Mouse (Mus musculus): Measurements from ENCODE around the gene Slc39a1.

Gene Slc39a1

DNA sequence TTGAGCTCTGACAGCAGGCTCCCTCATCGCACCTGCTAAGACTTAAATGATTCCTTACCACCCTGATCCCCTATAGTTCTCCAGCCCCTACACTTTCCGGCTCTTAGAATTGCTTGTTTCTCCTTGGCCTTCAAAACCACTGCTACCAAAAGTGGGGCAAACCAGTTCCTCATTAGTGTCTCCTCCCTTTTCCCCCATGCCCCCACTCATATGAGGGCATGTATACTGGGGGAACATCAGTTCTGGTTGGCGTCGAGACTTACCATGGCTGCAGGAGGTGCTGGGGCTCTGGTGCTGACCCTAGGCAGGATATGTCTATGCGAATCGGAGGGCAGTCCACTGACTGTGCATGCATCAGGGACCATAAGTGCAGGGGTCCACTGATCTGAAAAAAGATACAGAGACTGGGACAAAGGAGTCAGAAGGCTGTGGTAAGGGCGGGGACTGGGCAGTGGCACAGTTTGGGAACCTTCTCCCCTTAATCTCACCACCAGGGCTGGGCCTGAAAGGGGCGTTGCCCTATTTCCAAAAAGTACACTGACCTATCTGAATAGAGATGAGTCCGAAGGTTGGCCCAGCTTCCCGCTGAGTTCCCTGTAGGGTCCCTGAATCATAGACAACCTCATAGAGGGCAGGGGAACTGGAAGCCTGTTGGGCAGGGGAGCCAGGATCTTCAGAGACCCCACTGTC lies 6.2 kb upstream of the Slc39a1 start:
- peak; percentile 89 for DNase-seq

DNA sequence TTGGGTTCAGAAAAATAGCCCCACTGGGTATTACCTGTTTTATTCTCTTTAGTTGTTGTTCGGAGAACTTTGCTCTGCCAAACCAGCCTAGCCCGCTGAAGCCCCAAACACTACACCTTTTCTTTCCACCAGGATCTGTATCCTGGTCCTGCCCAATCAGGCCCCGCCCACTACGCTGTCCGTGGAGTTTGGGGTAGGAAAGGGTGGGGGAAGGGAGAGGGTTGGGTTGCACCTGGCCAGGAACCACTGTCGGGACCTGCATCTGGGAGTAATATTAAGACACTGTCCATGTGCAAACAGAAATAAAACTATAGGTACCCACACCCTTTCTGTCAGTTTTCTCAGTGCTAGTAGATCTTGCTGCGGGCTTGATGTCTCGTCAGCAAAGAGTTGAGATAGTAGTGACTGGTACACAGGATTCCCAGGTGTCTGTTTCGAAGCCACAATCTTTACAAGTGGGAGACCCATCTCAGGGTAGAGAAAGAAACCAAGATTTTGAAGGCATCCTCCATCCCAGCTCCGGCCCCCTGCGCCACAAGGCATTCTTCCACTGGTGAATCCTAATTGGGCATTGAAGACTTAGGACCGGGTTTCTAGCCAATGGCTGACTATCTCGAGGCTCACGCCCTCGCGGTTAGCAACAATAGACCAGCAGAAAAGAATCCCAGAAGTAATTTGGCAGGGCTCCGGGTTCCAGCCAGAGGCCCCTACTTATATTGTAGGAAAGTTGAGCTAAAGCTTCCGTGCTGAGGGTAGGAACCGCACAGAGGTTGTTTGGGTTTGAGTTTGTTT lies 4.8 kb upstream of the Slc39a1 start, which contains the start of gene Creb3l4:
Creb3l4 (minus strand) TSS at position 529 of the 792 bp plus-strand sequence.
- peak; percentile 96 for DNase-seq

DNA sequence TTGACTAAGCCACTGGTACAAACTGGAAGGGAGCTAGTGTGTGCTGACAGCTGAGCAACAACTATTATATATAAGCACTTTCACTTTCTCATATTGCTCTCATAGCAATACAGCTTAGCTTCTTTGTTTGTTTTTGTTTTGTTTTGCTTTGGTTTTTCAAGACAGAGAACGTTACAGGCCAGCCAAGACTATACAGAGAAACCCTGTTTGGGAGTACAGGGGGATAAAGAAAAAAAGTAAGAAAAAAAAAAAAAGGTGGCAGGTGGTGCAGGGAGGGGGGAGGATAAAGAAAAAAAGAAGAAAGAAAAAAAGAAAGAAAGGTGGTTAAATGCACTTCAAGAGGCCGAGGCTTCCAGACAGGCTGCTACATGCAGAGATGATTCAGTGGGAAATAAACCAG lies 2.6 kb upstream of the Slc39a1 start:
- DNase-seq: no peak

DNA sequence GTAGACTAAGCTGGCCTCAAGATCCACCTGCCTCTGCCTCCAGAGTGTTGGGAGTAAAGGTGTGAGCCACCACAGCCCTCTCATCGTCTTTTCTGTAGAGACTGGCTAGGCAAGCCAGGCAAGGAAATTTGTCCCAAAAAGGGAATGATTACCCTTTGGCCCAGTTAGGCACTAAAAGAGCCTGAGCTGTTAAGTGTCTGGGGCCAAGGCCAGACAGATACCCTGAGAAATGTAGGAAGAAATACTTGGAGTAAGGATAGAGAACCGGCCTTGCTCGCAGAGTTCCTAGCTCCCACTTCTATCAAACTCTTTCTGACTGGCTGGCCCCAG lies 377 bp upstream of the Slc39a1 start:
- DNase-seq: no peak

DNA sequence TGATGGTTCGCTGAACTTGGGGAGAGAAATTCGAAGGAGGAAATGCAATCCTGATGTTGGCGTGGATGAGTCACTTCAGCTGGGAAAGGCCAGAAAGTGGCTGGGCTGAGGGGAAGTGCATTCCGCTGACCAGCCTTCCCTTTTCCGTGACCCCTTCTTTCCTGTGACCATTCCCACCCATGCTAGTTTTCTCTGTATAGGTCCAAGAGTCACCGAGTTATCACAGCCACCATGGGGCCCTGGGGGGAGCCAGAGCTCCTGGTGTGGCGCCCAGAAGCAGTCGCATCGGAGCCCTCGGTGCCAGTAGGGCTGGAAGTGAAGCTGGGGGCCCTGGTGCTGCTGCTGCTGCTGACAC lies 751 bp downstream of the Slc39a1 start:
- peak; percentile 97 for DNase-seq

DNA sequence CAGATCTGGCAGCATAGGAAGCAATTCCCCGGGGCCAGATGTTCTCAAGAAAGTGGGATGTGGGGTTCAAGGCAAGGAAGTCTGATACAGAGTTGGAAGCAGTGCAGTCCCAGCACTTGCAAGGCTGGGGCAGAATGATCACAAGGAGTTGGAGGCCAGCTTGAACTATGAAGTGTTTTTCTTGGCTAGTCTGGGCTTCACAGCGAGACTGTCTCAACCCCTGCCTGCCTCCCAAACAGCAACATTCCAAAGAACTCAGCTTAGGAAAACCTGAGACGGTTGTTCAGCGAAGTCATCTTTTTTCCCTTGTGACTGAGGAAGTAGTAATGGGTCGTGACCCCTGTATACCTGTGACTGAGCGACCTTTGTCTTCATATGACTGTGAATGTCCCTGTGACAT lies 2.8 kb downstream of the Slc39a1 start:
- peak; percentile 91 for DNase-seq

DNA sequence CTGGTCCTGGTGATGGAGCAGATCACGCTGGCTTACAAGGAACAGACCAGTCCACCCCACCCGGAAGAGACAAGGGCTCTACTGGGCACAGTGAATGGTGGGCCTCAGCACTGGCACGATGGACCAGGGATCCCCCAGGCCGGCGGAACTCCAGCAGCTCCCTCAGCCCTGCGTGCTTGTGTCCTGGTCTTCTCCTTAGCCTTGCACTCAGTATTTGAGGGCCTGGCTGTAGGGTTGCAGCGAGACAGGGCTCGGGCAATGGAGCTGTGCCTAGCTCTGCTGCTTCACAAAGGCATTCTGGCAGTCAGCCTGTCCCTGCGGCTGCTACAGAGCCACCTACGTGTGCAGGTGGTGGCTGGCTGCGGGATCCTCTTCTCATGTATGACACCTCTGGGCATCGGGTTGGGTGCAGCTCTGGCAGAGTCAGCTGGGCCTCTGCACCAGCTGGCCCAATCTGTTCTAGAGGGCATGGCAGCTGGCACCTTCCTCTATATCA lies 3.8 kb downstream of the Slc39a1 start:
- DNase-seq: peak; percentile 92

DNA sequence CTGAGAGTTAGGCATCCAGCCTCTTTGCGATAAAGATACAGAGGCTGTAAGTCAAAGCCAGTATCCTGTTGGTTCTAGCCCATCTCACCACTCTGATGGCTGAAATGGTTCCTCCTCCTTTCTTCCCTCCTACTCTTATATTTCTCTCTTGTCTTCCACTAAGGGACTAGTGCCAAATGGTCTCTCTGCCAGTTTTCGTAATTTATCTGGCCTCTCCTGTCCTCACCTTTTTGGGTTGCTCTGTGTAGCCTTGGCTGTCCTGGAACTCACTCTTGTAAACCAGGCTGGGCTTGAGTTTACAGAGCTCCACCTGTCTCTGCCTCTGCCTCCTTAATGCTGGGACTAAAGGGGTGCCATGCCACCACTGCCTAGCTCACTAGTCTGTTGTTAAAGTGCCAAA lies 4.7 kb downstream of the Slc39a1 start:
- peak; percentile 90 for DNase-seq

DNA sequence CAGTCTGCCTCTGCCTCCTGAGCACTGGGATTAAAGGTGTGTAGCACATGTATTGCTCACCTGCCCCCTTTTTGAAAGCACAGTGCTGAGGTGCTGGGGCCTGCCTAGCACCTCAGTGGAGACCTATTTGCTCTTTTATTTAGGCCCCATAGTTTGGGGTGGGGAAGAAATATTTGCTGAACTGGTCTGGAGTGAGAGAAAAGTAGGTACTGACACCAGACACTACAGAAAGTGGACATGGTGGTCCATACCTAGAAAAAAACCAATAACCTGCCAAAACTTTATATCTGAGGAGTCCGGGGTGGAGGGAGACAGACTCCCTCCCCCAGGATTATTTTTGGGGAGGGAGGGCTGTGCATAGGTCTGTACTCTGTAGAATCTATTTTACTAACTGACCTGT lies 5.2 kb downstream of the Slc39a1 start:
- DNase-seq: peak; percentile 85

DNA sequence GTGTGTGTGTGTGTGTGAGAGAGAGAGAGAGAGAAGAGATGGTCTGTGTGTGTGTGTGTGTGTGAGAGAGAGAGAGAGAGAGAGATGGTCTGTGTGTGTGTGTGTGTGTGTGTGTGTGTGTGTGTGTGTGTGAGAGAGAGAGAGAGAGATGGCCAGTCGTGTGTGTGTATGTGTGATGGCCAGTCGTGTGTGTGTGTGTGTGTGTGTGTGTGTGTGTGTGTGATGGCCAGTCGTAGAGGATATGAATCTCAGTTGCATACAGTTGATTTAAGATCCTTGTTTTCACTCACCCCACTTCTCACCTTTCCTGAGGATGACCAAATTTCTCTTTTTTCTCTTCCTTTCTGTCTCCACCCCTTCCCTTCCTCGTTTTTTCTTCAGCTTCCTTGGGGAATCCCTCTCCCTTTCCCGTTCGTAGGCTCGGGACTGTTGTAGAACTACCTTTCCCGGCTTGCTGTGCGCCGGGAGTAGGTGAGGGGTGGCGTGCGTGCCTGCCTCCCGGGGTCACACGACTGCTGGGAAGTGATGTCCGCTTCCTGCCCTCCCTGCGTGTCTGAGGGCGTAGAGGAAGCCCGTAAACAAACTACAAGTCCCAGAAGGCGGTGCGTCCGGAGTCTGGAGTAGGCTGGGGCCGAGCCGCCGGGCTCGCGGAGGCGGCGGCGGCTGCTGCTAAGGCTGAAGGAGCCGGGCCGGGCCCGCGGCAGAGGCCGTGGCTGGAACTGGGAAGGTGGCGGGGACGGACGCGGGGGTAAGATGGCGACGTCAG lies 5.9 kb downstream of the Slc39a1 start, which contains the start of gene Crtc2:
Crtc2 (plus strand) TSS at position 511 of the 766 bp plus-strand sequence.
- DNase-seq: peak; percentile 100

DNA sequence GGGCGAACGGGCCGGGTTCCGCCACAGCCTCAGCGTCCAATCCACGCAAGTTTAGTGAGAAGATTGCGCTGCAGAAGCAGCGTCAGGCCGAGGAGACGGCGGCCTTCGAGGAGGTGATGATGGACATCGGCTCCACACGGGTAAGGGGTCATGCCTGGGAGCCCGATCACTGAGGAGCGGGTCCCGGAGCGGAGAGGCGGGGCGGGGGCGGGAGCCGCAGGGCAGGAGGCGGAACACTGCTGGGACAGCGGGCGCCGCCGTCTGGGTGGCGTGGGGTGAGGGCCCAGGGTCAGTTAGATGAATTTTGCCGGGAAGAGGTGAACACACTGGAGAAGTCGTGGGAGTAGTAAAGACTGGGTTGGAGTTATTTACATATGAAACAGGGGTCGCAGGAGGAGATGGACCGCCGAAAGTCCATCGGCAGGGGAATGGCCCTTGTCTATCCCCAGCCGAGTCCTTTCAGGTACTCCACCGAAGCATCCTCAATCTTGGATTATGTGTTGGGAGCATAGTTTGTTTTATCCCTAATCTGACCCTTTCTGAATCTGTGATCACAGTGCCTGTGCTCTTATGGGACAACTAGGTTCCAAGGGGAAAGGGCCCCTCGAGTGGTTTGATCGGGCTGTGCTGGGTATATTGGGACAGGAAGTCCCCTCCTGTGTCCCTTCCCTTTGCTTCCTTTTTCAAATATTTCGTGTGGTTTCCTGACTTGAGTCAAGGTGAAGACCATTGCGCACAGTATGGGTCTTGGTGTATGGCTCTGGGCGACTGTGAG lies 6.6 kb downstream of the Slc39a1 start:
- DNase-seq: peak; percentile 93

DNA sequence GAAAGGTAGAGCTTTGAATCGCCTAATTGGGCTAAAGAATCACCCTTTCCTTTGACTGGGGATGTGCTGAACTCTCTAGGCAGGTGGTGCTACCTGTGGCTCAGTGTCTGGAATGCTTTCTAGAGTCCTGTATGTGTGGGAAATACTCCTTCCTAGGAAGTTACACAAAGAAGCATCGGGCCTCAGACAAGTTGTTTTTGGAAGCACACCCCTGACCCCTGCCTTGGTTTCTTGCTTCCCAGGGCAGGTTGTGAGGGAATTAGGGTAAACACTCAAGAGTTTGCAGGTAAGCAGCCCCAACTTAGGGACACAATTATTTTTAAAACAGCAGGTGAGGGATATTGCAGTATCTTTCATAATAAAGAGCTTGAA lies 7.2 kb downstream of the Slc39a1 start:
- DNase-seq: no peak

DNA sequence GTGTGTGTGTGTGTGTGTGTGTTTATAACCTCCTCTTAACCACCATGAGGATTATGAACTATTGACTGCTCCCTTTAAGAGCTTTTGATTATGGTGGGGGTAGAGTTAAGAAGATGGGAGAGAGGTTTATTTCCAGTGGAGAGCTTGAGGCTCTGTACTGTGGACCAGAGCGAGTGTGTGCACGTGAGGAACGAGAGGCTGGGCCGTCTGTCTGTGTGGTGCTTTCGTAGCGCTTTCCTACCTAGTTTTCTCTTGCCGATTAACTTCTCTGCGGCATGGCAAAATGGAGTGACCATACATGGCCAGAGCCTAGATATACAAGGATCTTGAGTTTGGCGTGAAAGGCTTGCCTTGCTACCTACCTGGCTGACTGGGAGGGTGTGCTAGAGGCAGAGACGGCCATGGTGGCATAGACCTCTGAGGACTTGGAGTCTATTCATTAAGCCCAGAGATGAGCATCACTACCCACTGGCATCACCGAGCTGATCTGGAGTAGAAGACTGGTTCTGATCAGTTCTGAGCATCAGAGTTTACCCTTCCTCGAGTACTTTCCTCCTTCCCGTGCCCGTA lies 7.9 kb downstream of the Slc39a1 start:
- peak; percentile 91 for DNase-seq

DNA sequence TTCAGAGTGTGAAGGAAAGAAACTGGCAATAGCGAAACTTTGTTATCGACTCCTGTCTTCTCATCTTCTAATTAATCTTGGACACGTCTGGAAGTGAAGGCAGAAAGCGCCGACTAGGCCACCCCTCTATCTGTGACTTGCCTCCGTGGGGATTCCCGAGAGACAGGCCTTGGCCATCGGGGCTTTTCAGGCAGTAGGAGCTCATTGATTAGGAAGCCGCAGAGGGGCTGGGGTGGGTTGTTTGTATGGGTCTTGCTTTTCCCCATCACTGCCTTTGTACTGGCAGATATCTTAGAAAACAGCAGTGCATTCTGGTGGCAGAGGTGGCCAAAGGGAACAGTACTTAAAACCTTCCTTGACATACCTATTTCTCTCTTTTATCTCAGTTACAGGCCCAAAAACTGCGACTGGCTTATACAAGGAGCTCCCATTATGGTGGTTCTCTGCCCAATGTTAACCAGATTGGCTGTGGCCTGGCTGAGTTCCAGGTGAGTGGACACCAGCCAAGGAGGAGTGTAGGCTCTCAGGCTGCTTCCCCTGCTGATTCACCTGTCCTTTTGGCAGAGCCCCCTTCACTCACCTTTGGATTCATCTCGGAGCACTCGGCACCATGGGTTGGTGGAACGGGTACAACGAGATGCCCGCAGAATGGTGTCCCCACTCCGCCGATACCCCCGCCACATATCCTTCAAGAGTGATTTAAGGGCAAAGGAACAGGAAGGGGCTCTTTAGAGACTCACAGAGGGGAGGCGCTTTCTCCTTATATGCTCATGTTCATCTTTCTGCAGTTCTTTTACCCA lies 9.0 kb downstream of the Slc39a1 start:
- peak; percentile 91 for DNase-seq

DNA sequence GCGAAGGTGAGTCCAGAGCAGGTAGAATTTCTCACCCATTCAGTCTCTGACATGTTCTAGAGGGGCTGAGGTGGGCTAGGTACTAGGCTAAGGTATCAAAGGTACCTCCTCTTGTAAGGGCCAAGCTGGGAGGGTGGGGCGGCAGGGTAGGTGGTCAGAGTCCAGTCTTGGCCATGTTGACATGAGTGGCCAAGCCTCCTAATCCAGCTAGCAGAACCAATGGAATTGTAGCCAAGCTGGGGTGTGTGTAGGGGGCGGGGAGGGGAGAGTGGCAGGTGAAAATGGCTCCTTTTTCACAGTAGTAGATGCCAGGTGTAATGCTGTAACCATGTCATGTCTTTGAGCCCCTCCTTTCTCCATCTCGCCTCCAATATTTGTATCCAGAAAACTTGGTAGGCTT lies 10.5 kb downstream of the Slc39a1 start:
- DNase-seq: peak; percentile 90

DNA sequence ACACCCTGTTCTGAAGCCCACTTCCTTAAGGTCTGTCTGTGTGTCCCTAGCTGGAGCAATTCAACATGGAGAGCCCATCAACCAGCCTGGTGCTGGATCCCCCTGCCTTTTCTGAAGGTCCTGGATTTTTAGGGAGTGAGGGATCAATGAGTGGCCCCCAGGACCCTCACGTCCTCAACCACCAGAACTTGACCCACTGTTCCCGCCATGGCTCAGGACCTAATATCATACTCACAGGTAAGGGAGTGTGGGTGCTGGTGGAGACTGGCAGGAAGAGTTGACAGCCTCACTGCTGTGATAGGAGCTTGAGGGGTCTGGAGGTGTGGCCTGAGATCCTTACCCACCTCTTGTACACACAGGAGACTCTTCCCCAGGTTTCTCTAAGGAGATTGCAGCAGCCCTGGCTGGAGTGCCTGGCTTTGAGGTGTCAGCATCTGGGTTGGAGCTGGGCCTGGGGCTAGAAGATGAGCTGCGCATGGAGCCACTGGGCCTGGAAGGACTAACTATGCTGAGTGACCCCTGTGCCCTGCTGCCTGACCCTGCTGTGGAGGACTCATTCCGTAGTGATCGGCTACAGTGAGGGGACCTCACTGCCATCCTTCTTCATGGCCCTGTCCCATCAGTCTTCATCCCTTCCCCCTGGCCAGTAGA lies 15.3 kb downstream of the Slc39a1 start:
- peak; percentile 91 for DNase-seq

DNA sequence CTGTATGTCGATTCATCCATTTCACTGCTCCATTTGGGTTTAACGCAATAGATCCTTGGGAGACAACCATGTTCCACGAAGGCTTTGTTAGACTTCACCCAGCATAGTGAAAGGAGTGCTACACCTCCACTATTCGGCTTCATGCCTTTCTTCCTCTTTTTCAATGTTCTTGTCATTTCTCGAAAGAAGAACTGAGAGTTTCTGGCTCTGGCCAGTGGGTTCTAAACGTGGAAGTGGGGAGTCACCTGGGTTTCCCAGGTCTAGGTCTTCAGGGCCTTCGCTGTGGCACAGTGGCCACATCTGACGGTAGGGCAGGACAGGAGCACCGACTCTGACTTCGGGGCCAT lies 16.7 kb downstream of the Slc39a1 start:
- DNase-seq: no peak

DNA sequence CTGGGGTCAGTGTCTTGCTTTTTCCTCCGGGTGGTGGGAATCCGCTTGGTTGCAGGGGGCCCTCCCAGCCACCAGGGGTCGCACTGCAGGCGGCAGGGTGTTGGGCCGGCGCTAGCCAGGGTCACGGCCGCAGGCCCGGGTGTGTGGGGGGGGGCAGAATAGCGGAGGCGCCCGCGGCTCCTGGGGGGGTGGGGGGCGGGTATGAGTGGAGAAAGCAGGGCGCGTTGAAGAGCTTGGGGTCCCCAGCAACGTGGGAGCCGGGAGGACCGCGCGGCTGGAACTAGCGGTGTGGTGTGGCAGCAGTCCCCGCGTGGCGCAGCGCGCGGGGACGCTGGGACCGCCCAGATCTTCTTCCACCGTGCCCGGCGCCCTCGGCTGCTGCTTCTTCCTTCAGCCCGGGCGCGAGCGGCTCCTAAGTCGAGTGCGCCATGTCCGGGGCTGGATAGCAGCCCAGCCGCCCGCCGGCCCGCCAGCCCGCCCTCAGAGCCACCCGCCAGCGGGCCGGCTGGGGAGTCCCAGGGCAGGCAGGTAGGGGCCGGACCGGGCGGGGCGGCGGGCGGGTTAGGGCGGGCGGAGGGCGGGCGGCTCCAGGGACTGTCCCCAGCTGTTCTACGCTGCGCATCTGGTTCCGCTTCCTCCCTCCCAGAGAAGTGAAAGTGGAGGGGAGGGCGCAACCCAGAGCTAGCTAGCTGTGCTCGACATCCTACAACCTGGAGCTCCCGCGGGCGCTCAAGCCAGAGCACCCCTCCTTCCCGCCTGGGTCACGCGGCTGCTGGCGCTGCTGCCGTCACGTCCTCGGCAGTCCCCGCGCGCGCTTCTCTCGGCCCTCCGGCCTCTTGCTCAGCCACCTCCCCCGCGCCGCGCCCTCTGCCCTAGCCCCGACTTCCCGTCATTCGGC lies 17.3 kb downstream of the Slc39a1 start, which contains the start of gene Dennd4b:
Dennd4b (plus strand) TSS at position 152 of the 898 bp plus-strand sequence.
- DNase-seq: peak; percentile 100

DNA sequence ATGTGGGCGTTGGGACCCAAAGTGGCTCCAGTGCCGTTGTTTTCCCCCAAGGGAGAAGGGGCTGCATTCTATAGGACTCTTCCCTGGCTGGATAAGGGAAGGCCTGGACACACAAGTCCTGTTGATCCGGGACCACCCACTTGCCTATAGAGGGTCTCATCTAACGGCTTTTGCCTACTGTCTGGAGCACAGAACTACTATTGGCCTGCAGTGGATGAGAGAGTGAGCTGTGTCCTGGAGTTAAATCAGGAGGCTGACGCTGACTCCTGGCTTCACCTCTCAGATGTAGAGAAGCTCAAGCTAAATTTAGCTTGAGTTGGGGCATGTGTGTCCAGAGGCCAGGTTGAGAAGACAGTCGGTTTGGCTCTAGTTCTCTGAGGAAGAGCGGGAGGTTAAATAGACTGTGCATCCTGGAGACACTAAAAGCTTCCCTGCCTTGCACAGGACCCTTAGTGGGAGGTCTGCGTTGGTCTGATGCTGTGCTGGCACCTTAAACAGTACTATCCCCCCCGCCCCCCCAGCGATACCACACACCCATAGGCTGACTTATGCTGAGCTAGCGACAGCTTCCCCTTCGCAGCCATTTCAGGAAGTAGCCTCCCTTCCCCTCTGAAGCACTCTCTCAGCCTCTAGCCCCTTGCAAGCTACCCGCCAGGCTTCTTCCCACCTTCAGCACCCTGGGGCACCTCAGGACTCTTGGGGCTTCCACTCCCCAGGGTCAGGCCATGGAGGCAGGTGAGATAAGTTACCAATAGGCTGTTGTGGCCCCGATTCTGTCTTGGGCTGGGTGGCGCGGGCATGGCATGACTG lies 18.2 kb downstream of the Slc39a1 start:
- peak; percentile 97 for DNase-seq

All from heart, adult 11 months (tissue).